Comparison of ENCODE assay signal across 8 mouse cellular contexts in genomic region chr8:71537028-71537867, GRCm38 (mm10). TPM values are rescaled to one million over a fixed set of nuclear protein-coding genes. Genes with fewer than 3 reads are reported as not detected.
A peak's percentile ranks its signal among the peaks of the same experiment; 100 is the strongest.
DNase-seq lines count a peak whose midpoint lies in the region; ATAC-seq lines count a peak whose summit lies in the region.

Gene Bst2 (minus strand): TSS chr8:71537456.

- ATAC-seq in heart, embryonic 16.5 days (replicated peaks; ENCODE audit: extremely low read depth, insufficient read depth, low FRiP score) = peak; percentile 81

- 0 out of 2 replicates have a peak, but pooled peaks cover 5% of the 10 kb centered on the region for H3K4me1 ChIP-seq in heart, embryonic 16.5 days (ENCODE audit: control insufficient read depth, insufficient read depth, low read length)

- H3K9me3 ChIP-seq in heart, embryonic 16.5 days (replicated peaks; ENCODE audit: control insufficient read depth, low read length) = no peaks in the 10 kb centered on the region

- DNase-seq in CD4-positive, CD25-positive, alpha-beta regulatory T cell, adult 2 months (ENCODE audit: low read depth, low spot score) = peak; percentile 94
- DNase-seq in adrenal gland, adult 8-10 months = peak; percentile 91
- DNase-seq in fibroblast of lung, adult 2 months (ENCODE audit: low read depth) = peak; percentile 74
- DNase-seq in kidney, postnatal 25 days = peak; percentile 95 to 97
- DNase-seq in lung, postnatal 25 days (ENCODE audit: low spot score) = peak; percentile 96
- peak; percentile 86 for DNase-seq in ovary, postnatal 36 days (ENCODE audit: low spot score)
- DNase-seq in thymus, postnatal 36 days = peak; percentile 89 to 90

- 3% methylated on average over 37 of the region's 37 CpGs for WGBS in heart, embryonic 16.5 days

- peak within 1 kb of the TSS; percentile 72 for H3K9ac ChIP-seq in heart, embryonic 16.5 days (ENCODE audit: low read length)

- H3K27ac ChIP-seq in heart, embryonic 16.5 days (ENCODE audit: low read length) = peak within 1 kb of the TSS; percentile 75

- peak within 1 kb of the TSS; percentile 64 for H3K4me3 ChIP-seq in heart, embryonic 16.5 days (ENCODE audit: low read length)

- H3K4me2 ChIP-seq in heart, embryonic 16.5 days (ENCODE audit: low read depth, low read length) = peak within 1 kb of the TSS; percentile 73

- H3K27me3 ChIP-seq in heart, embryonic 16.5 days (ENCODE audit: control insufficient read depth, insufficient read depth, low read length) = no peaks in the 10 kb centered on the region

- H3K36me3 ChIP-seq in heart, embryonic 16.5 days (ENCODE audit: control insufficient read depth, insufficient read depth) = no peaks in the 10 kb centered on the region

RNA-seq across cellular contexts. Expression of gene Bst2, which starts in this region (rescaled TPM):
- 10 to 100 TPM; 54.3 to 91.2 (median 67.9) TPM for total RNA-seq in adrenal gland, adult 8-10 months (2022)
- 36.6 and 46.5 TPM in 2 replicates for polyA plus RNA-seq in heart, embryonic 16.5 days (2015; fragmentation: Nextera tagmentation; extraction: Ambion mirVana)

Comparison
In these comparisons a context has a peak if more than half of its experiments do, and no peak if none do; other contexts are left out.
1. Peak in every context shown above with its lines: DNase-seq, ATAC-seq, H3K4me3 ChIP-seq and H3K27ac ChIP-seq.